Mouse (Mus musculus) hindbrain, embryonic 10.5 days (tissue): ENCODE data around the gene Ift43. TPM values are rescaled to one million over a fixed set of nuclear protein-coding genes. Genes with fewer than 3 reads are reported as not detected.

ENCODE experiments used
- DNase-seq: peaks from one replicate; pipeline ENCODE4 v3.0.0-alpha.2; 2017; ENCODE audit warnings: low spot score
- H3K27ac ChIP-seq: fragments of 300-500 bp; sonication (generic); 2 replicates; pipeline ENCODE4 v1.5.1; 2016; ENCODE audit warnings: mild to moderate bottlenecking, moderate library complexity
- H3K27me3 ChIP-seq: fragments of 300-500 bp; sonication (generic); 2 replicates; pipeline ENCODE4 v1.6.1; 2016; ENCODE audit warnings: mild to moderate bottlenecking; ENCODE audit not compliant: poor library complexity, insufficient read depth, severe bottlenecking
- H3K36me3 ChIP-seq: fragments of 300-500 bp; sonication (generic); 2 replicates; pipeline ENCODE4 v1.6.1; 2016; ENCODE audit warnings: mild to moderate bottlenecking, moderate library complexity
- H3K4me1 ChIP-seq: fragments of 300-500 bp; sonication (generic); replicated peaks from 2 replicates; pipeline ENCODE4 v1.6.1; 2016; ENCODE audit warnings: mild to moderate bottlenecking
- H3K4me3 ChIP-seq: fragments of 300-500 bp; sonication (generic); 2 replicates; pipeline ENCODE4 v1.5.1; 2016; ENCODE audit warnings: mild to moderate bottlenecking, moderate library complexity
- H3K9me3 ChIP-seq: fragments of 300-500 bp; sonication (generic); 2 replicates; pipeline ENCODE4 v1.6.1; 2016; ENCODE audit warnings: mild to moderate bottlenecking, moderate library complexity
- WGBS: fragments of 180-500 bp; shearing (Covaris S2); methylation state at CpG from one replicate; pipeline ENCODE4 v1.1.7; 2016; 5-methylcytosine and 5-hydroxymethylcytosine counted together
- polyA plus RNA-seq: library from polyadenylated mRNA; unstranded; fragments of >200 nt; fragmentation: Nextera tagmentation; extraction: Ambion mirVana; gene quantifications from 2 replicates; pipeline ENCODE4 v1.2.1, GENCODE M21; 2016

The Ift43 gene
- polyA plus RNA-seq, 1 experiment from 2014 or later = 94.1 TPM

- Histone ChIP-seq H3K9me3 (no peaks in the 10 kb centered on the region), H3K36me3 (no peaks in the 10 kb centered on the region), H3K4me1 (peaks cover 14% of the 10 kb centered on the region), H3K4me3 (no peak overlapping the region), H3K27ac (no peak overlapping the region), H3K27me3 (peaks cover 8% of the 10 kb centered on the region; the same call in 1 of the 2 replicates)
- no peak for DNase-seq
- WGBS = 65% methylated on average over 15 of the region's 15 CpGs
Observed at GRCm38 (mm10) chr12:86192036-86192449, 109.7 kb downstream of the Ift43 start.

GRCm38 (mm10) chr12:86196944-86197343, 114.6 kb downstream of the Ift43 start:
- Histone ChIP-seq H3K27ac (no peak overlapping the region), H3K27me3 (no peaks in the 10 kb centered on the region), H3K4me1 (no peaks in the 10 kb centered on the region; the same call in 1 of the 2 replicates), H3K9me3 (no peaks in the 10 kb centered on the region), H3K36me3 (no peaks in the 10 kb centered on the region), H3K4me3 (no peak overlapping the region)
- DNase-seq = no peak
- WGBS = 92% methylated on average over 7 of the region's 7 CpGs

- H3K27ac ChIP-seq = no peak overlapping the region
- no peak overlapping the region for H3K4me3 ChIP-seq
- peaks cover 4% of the 10 kb centered on the region; the same call in 1 of the 2 replicates for H3K4me1 ChIP-seq
- DNase-seq = no peak
- WGBS = 68% methylated on average over 8 of the region's 8 CpGs
- no peaks in the 10 kb centered on the region for H3K9me3 ChIP-seq
- peaks cover 1% of the 10 kb centered on the region; the same call in 1 of the 2 replicates for H3K27me3 ChIP-seq
- no peaks in the 10 kb centered on the region for H3K36me3 ChIP-seq
Observed at GRCm38 (mm10) chr12:86203443-86204057, 121.2 kb downstream of the Ift43 start.

- H3K27ac ChIP-seq = no peak overlapping the region
- peaks cover 75% of the 10 kb centered on the region for H3K27me3 ChIP-seq
- no peaks in the 10 kb centered on the region for H3K9me3 ChIP-seq
- peak overlapping the region; percentile 40 for H3K4me3 ChIP-seq
- H3K4me1 ChIP-seq = peaks cover 27% of the 10 kb centered on the region
- no peak for DNase-seq
- no peaks in the 10 kb centered on the region for H3K36me3 ChIP-seq
- WGBS = 1% methylated on average over 19 of the region's 19 CpGs
Observed at GRCm38 (mm10) chr12:86211099-86211520, 128.8 kb downstream of the Ift43 start.

Other genes with a start within 250 kb of the Ift43 start
- gene Tgfb3, start 3.5 kb upstream of the Ift43 start, polyA plus RNA-seq = 7.0 and 8.4 TPM in 2 replicates
- gene Gpatch2l, start 159.3 kb downstream of the Ift43 start, polyA plus RNA-seq = 17.7 and 17.8 TPM in 2 replicates